Mouse (Mus musculus) adrenal gland, adult 10 weeks (tissue): ENCODE measurements around the gene Irf2bp1. TPM values are rescaled to one million over a fixed set of nuclear protein-coding genes. Genes with fewer than 3 reads are reported as not detected.

Experiments
- polyA plus RNA-seq: library from polyadenylated mRNA; stranded (reverse); fragments of 350-450 nt; fragmentation: Illumina TruSeq; extraction: RNeasy Lipid Tissue Mini Kit (QIAGEN cat#74804); gene quantifications from one replicate; pipeline ENCODE4 v1.2.3, GENCODE M21; 2014; ENCODE audit warnings: low read depth, low replicate concordance

Gene Irf2bp1
- 2.5 TPM for polyA plus RNA-seq

DNA sequence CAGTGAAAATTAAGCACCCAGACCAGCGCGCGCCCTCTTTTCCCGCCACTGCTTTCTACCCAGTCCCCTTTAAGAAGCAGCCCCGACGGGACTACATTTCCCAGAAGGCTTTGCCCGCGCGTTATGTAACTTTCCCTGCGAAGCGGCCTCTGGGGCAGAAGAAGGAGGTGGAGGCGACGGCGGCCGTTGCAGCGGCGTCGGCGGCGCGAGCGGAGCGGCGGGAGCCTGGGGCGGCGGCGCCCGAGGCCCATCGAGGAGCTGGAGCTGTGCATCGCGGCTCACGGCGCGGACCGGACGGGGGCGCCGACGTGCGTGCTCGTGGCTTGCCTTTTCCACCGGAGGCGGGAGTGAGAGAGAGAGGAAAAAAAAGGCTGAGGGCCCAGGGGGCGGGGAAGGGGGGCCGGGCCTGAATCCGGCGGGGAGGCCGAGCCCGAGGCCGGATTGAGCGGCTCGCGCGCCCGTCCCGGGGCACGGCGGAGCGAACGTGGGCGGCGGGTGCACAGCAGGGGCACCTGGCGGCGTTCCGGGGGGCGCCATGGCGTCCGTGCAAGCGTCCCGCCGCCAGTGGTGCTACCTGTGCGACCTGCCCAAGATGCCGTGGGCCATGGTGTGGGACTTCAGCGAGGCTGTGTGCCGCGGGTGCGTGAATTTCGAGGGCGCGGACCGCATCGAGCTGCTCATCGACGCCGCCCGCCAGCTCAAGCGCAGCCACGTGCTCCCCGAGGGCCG, at the start of gene Irf2bp1:
Irf2bp1 (plus strand) TSS at position 143 of the 729 bp plus-strand sequence.

DNA sequence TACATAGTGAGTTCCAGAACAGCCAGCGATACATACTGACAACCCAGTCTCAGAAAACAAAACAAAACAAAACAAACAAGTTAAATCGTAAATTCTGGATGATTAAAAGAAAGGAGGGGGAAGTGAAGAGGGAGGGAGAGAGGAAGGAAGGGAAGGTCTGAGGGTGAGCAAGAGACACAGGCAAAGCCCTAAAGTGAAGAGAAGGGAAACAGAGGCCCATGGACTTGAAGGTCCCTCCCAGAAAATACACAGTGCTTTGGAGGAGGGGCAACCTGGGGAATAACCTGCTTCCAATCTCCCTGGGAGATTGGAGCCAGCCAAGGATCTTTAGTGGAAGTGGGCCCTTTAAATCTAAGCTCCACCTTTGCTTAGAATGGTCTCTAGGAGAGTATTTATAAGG, 16.7 kb upstream of the Irf2bp1 start, which contains the start of gene Nanos2:
Nanos2 (plus strand) TSS at position 301 of the 400 bp plus-strand sequence.

DNA sequence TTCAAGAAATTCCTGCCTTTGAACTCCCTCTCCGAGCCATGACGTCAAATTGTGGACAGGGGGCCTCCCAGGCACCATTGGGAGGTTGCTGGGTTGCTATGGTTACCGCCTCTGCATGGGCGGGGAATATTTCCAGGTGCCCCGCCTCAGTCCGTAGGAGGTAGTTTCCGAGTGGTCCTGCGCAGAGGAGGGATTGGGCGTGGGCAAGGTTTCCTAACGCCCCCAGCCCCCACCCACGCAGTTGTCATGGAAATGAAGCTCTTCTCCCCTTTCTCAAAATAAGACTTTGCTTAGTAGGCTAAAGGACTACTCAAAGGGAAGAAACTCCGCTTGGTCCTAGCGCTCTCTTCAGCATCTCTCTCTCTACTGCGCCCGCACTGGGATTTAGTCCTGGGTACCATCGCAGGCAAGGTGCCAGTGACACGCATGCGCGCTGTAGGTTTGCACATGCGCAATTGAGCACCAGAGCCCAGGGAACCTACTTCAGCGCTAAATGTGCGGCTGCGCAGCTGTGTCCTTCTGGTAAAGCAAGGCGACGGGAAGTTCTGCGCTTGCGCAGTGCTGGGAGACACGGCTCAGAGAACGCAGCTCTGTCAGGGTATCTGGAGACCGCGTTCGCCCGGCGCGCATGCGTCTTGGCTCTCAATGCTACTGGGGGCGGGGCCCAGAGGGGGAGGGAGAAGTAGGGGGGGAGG, 13.1 kb upstream of the Irf2bp1 start, which contains the start of gene Mypop:
Mypop (plus strand) TSS at position 645 of the 695 bp plus-strand sequence.

DNA sequence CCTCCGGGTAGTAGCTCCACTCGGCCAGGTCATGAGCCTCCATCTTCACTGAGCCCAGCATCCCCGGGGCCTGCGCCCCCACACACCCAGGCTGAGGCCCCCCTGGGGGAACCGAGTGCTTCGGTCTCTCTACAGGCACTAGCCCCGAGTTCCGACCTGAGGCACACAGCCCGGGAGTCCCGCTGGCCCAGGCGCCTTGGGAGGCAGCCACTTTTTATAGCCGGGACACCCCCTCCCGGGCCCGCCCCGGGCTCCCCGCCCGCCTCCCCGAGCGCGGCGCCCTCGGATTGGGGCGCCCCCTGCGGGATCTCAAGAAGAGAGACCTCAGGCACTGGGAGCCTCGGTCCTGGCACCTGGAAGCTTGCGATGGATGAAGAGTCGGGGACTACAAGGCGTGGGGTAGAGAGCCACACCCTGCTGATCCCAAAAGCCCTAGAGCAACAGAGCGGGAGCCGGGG, 19.5 kb downstream of the Irf2bp1 start, which contains the start of gene Foxa3:
Foxa3 (minus strand) TSS at position 182 of the 458 bp plus-strand sequence.

DNA sequence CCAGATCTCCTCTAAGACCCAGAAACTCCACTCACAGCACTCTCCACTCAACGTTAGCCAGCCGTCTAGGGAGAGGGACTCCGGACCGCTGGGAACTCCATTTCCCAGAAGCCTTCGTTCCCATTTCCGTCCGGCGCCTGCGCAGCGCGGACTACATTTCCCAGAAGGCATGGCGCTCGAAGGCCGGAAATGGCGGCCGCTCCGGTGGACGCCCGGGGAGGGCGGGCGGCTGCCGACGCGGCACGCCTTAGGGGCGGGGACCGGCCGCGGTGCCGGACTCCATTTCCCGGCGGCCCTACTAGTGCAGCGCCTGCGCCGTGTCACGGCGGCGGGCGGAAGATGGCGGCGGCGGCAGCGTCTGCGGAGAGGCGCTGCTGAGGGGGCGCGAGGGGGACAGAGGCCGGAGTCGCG, 20.3 kb downstream of the Irf2bp1 start, which contains the start of gene Sympk:
Sympk (plus strand) TSS at position 282 of the 411 bp plus-strand sequence.

DNA sequence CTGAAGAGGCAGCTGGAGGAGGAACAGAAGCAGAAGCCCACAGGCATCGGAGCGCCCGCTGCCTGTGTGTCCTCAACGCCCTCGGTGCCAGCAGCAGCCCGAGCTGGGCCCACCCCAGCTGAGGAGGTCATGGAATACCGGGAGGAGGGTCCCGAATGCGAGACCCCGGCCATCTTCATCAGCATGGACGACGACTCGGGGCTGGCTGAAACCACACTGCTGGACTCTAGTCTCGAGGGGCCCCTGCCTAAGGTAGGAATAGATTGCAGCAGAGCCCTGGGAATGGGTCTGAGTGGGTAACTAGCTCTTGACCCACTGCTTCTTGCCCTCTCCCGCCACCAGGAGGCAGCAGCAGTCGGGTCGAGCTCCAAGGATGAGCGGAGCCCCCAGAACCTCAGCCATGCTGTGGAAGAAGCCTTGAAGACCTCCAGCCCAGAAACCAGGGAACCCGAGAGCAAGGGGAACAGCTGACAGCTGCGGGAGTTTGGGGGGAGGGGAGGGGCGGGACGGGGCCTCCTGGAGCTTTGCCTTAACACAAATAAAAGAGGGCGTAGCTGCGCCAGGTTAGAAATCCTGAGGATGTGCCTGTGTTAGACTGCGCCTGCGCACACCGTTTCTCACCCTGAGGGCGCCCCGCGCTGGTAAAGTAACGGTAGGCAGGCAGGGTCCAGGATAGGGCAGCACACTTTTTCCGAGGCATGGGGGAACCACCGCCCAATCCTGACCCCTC, 50.4 kb downstream of the Irf2bp1 start, which contains the start of gene Rsph6a:
Rsph6a (plus strand) TSS at position 644 of the 730 bp plus-strand sequence.

Other genes with a start within 250 kb of the Irf2bp1 start
- gene Psg19, start 205.5 kb upstream of the Irf2bp1 start, polyA plus RNA-seq, result not detected
- gene Psg17, start 182.4 kb upstream of the Irf2bp1 start, polyA plus RNA-seq, result not detected
- 8.3 TPM for gene Mill2, start 164.1 kb upstream of the Irf2bp1 start, polyA plus RNA-seq
- not detected for gene Pglyrp1, start 132.7 kb upstream of the Irf2bp1 start, polyA plus RNA-seq
- not detected for gene Ccdc61, start 93.6 kb upstream of the Irf2bp1 start, polyA plus RNA-seq
- 0.93 TPM for gene Nova2, start 78.2 kb upstream of the Irf2bp1 start, polyA plus RNA-seq
- gene Nanos2, start 16.6 kb upstream of the Irf2bp1 start, polyA plus RNA-seq, result not detected
- gene Mypop, start 12.8 kb upstream of the Irf2bp1 start, polyA plus RNA-seq, result not detected
- not detected for gene Foxa3, start 19.5 kb downstream of the Irf2bp1 start, polyA plus RNA-seq
- gene Sympk, start 20.3 kb downstream of the Irf2bp1 start, polyA plus RNA-seq, result 7.6 TPM
- gene Rsph6a, start 50.6 kb downstream of the Irf2bp1 start, polyA plus RNA-seq, result not detected
- 1.3 TPM for gene Dmwd, start 72.2 kb downstream of the Irf2bp1 start, polyA plus RNA-seq
- 11.7 TPM for gene Dmpk, start 79.8 kb downstream of the Irf2bp1 start, polyA plus RNA-seq
- 1.5 TPM for gene Six5, start 90.5 kb downstream of the Irf2bp1 start, polyA plus RNA-seq
- gene Gm4969, start 114.3 kb downstream of the Irf2bp1 start, polyA plus RNA-seq, result not detected
- gene Fbxo46, start 115.8 kb downstream of the Irf2bp1 start, polyA plus RNA-seq, result 0.82 TPM
- gene Qpctl, start 145.2 kb downstream of the Irf2bp1 start, polyA plus RNA-seq, result 10.5 TPM
- gene Snrpd2, start 145.7 kb downstream of the Irf2bp1 start, polyA plus RNA-seq, result 2.0 TPM
- not detected for gene Gipr, start 162.1 kb downstream of the Irf2bp1 start, polyA plus RNA-seq
- not detected for gene Eml2, start 172.4 kb downstream of the Irf2bp1 start, polyA plus RNA-seq
- gene Gpr4, start 208.5 kb downstream of the Irf2bp1 start, polyA plus RNA-seq, result 5.4 TPM
- gene Opa3, start 224.3 kb downstream of the Irf2bp1 start, polyA plus RNA-seq, result 13.0 TPM